Mouse (Mus musculus) liver, postnatal 0 days (tissue): ENCODE data around the gene Rgs9.

Experiments
- CTCF ChIP-seq: sonication (generic); IDR thresholded peaks from 2 replicates; pipeline ENCODE4 v1.5.1; 2016; ENCODE audit warnings: antibody characterized with exemption, low read depth
- EP300 ChIP-seq: IDR thresholded peaks from 2 replicates; pipeline ENCODE4 v1.6.1; 2016; ENCODE audit warnings: antibody characterized with exemption, low read depth, mild to moderate bottlenecking

- TF ChIP-seq CTCF (peak; percentile 60), EP300 (0 out of 2 replicates have a peak, but pooled peaks have one; percentile 24)
Observed at GRCm38 (mm10) chr11:109343991-109344599, 46.2 kb upstream of the Rgs9 start.
